Mouse (Mus musculus): ENCODE data around the gene Ybx2.
A peak's percentile ranks its signal among the peaks of the same experiment; 100 is the strongest.

Gene Ybx2

GRCm38 (mm10) chr11:69935137-69935879 lies at the start of gene Ybx2:
Gene Ybx2 (plus strand): TSS chr11:69935796.
- peak; percentile 99 for DNase-seq

- DNase-seq, result no peak
Observed at GRCm38 (mm10) chr11:69886907-69887635, 48.5 kb upstream of the Ybx2 start.

DNA sequence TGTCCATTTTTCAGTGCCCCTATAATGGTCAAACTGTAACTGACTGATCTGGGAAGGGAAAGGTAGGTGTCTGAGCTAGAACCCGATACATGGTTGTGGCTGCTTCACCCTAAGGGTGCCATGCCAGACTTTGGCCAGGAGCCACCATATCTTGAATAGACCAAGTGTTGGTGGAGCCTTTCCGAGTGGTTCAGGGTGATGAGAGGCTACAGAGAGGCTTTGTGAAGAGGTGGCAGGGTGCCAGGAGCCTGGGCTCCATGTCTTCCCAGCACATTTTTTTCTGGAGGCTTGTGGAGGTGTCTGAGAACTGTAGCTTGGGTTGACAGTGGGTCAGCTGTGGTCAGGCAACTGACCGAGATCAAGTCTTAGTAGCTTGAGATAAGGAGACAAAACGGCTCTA lies 44.1 kb upstream of the Ybx2 start:
- peak; percentile 88 for DNase-seq

- peak; percentile 90 for DNase-seq
Observed at GRCm38 (mm10) chr11:69894671-69895070, 40.9 kb upstream of the Ybx2 start.

- peak; percentile 87 for DNase-seq
Observed at GRCm38 (mm10) chr11:69895291-69895690, 40.3 kb upstream of the Ybx2 start, which contains the start of gene Acap1. Gene Acap1 (minus strand): TSS chr11:69895539.

GRCm38 (mm10) chr11:69899870-69900269 lies 35.7 kb upstream of the Ybx2 start:
- DNase-seq, result no peak

- DNase-seq, result peak; percentile 100
Observed at GRCm38 (mm10) chr11:69900471-69901405, 34.9 kb upstream of the Ybx2 start, which contains the start of the genes 2810408A11Rik and Neurl4. Gene 2810408A11Rik (minus strand): TSS chr11:69900987. Gene Neurl4 (plus strand): TSS chr11:69901072.

GRCm38 (mm10) chr11:69901406-69901846 lies 34.2 kb upstream of the Ybx2 start:
- peak; percentile 100 for DNase-seq

DNA sequence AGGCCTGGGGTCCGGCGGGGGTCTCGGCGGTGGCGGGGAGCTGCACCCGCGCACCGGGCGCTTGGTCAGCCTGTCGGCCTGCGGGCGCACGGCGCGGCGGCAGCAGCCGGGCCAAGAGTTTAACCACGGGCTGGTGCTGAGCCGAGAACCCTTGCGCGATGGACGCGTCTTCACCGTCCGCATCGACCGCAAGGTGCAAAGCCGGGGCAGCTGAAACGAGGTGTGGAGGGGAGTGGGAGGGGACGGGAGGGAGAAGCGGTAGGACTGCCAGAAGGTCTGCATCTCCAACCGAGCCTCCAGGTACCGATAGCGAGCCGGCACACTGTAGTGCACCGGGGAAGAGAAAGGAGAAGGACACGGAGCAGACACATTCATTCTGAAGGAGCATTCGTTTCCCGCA lies 33.6 kb upstream of the Ybx2 start:
- DNase-seq, result no peak

DNA sequence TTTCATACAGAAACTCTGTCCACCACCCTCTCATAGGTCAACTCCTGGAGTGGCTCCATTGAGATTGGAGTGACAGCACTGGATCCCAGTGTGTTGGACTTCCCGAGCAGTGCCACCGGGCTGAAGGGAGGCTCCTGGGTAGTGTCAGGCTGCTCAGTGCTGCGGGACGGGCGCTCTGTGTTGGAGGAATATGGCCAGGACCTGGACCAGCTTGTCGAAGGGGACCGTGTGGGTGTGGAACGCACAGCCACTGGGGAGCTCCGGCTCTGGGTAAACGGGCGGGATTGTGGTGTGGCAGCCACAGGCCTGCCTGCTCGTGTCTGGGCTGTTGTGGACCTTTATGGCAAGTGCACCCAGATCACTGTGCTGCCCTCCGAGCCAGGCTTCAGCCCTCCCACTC lies 32.6 kb upstream of the Ybx2 start:
- DNase-seq, result peak; percentile 94

- DNase-seq, result peak; percentile 91
Observed at GRCm38 (mm10) chr11:69904311-69904710, 31.3 kb upstream of the Ybx2 start.

DNA sequence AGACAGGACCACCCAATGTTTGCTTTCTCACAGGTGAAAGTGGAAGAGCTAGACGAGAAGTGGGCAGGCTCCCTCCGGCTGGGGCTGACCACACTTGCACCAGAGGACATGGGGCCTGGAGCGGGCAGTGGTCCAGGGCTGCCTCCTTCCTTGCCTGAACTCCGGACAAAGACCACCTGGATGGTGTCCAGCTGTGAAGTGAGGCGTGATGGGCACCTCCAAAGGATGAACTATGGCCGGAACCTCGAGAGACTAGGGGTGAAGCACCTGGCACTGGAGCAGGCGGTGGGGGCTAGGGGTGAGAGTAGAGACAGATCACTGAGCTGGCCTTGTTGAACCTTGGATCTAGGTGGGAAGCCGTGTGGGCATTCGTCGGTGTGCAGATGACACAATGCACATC lies 27.0 kb upstream of the Ybx2 start:
- DNase-seq, result peak; percentile 87

- peak; percentile 87 for DNase-seq
Observed at GRCm38 (mm10) chr11:69909174-69909573, 26.4 kb upstream of the Ybx2 start.

- DNase-seq, result peak; percentile 89
Observed at GRCm38 (mm10) chr11:69910177-69910576, 25.4 kb upstream of the Ybx2 start.

GRCm38 (mm10) chr11:69910781-69911560 lies 24.6 kb upstream of the Ybx2 start:
- DNase-seq, result peak; percentile 87

GRCm38 (mm10) chr11:69911701-69912100 lies 23.9 kb upstream of the Ybx2 start:
- DNase-seq, result peak; percentile 90

DNA sequence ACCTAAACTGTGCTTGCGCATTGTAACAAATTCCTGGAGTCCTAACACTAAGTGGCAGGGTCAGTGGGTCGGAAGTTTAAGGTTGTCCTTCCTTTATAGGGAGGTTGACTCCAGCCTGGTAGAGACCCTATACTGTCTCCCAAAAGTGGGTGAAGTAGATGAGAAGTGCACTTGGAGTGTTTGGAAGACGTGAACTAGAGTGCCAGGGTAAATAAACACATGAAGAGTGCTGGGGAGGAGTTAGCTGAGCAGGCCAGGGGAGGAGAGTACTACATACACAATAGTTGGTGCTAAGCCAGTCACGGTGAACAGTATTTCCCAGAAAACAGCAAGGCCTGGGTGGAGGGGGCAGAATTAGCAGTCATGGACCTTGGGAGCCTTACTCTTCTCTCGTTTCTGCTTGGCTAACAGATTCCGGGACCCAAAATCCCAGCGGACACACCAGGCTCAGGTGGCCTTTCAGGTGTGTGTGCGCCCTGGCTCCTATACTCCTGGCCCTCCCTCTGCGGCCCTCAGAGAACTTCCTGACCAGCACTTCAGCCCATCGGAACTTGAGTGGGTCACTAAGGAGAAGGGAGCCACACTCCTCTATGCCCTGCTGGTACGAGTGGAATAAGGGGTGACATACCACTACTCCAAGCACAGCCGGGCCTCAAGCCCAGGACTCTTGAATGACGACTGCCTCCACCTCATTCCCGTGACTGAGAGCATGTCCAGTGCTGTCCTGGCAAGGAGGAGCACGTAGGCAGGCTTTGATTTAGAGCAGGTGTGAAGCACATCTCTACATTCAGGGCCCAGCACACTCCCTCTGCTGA lies 22.7 kb upstream of the Ybx2 start:
- DNase-seq, result peak; percentile 93

GRCm38 (mm10) chr11:69913554-69914371 lies 21.8 kb upstream of the Ybx2 start, which contains the start of gene Gps2:
Gene Gps2 (plus strand): TSS chr11:69913888.
- peak; percentile 99 for DNase-seq

- no peak for DNase-seq
Observed at GRCm38 (mm10) chr11:69914372-69914764, 21.2 kb upstream of the Ybx2 start.

DNA sequence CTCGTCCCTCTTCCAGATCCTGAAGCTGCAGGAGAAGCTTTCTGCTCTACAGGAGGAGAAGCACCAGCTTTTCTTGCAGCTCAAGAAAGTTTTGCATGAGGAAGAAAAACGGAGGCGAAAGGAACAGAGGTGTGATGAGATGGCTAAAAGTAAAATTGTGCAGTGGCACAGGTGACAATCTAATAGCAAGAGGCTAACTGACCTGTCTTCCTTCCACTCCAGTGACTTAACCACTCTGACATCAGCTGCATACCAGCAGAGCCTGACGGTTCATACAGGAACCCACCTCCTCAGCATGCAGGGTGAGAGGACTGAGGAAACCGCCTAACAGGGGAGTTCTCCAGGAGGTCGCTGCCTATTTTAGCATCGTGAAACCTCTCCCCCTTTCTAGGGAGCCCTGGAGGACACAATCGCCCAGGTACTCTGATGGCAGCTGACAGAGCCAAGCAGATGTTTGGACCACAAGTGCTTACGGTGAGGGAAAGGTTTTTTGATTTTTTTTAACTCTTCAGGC lies 20.6 kb upstream of the Ybx2 start:
- DNase-seq, result no peak

Measured in heart, adult 11 months (tissue).